Mouse (Mus musculus): ENCODE data around the gene Il27. TPM values are rescaled to one million over a fixed set of nuclear protein-coding genes. Genes with fewer than 3 reads are reported as not detected.

The Il27 gene
- not detected for polyA plus RNA-seq (2017; shearing (Covaris generic))

DNA sequence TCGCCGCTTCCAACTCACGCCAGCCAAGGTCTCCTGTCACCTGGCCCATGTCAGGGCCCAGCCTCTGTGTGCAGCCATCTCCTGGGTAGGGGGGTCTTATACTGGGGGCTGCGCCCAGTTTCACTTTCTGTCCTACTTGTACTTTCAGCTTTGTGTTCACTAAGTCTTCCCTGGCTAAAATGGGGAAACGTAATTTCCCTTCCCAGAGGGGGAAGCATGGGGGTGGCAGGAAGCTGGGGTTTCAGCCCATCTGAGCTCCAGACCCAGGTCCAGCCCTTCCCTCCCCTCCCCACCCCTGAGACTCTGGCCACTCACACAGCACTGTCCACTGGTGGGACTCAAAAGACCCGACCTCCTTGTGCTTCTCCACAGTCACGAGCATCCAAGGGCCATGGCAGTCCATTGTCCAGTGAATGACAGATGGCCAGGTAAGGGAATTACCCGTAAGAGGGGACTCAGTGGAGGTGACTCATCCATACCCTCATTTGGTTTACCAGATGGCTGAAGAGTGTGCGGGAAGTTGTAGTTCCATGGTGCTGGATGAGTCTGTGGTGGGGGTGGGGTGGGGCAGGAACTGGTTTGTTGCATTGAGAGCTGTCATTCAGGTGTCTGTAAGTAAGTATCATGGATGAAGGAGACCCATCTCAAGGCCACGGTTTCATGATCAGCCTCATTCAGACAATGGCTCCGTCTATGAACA, at the start of gene Il27:
Il27 (minus strand) TSS at position 80 of the 700 bp plus-strand sequence.

DNA sequence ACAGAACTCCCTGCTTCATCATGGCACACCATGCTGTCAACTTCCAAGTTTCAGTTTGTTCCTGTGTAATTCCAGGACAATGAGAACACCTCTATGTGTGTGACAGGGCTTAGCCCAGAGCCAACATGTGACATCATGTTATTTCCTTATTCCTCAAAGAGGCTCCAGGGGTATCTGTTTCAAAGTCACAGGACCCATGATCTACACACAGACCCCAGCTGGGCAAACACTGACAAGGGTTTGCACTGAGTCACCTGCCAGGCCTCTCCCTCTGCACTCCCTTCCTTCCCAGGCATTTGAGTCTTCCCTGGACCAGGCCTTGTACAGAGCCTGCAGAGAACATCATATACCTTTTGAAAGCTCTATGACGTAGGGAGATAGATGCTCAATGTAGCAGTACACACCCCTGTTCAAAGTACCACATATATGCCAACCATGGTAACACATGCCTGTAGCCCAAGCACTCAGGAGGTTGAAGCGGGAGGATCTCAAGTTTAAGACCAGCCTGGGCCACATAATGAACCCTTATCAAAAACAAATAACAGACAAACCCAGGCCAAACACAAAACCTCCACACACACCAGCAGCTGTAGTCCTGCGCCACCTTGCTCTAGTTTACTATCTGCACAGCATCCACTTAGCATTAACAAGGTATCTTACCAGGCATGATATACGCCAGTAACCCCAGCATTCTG, 36.2 kb upstream of the Il27 start, which contains the start of gene Nupr1:
Nupr1 (minus strand) TSS at position 38 of the 695 bp plus-strand sequence.

GRCm38 (mm10) chr7:126585717-126586116, 9.0 kb downstream of the Il27 start, which contains the start of gene Cln3:
Gene Cln3 (minus strand): TSS chr7:126585817.

DNA sequence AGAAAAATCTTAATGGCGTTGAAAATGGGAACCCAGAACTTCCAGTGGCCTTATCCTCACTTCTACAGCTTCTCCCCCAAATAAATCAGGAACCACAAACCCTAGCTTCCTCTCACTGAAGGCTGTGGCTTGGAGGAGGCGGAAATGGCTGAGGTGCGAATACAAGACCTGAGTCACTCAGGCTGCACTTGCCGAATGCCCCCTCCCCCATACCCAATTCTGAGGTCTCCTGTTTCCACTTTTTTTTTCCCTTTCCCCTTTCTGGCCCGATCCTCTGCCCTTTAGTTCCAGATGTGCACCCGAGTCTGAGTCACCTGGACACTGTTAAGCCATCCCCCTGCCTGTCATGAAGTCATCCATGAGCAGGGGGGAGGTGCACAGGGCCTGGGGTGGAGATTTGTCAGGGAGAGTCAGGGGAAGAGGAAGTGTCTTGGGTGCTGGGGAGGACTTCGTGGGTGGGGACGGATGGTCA, 10.2 kb downstream of the Il27 start, which contains the start of gene Apobr:
Apobr (plus strand) TSS at position 437 of the 472 bp plus-strand sequence.

DNA sequence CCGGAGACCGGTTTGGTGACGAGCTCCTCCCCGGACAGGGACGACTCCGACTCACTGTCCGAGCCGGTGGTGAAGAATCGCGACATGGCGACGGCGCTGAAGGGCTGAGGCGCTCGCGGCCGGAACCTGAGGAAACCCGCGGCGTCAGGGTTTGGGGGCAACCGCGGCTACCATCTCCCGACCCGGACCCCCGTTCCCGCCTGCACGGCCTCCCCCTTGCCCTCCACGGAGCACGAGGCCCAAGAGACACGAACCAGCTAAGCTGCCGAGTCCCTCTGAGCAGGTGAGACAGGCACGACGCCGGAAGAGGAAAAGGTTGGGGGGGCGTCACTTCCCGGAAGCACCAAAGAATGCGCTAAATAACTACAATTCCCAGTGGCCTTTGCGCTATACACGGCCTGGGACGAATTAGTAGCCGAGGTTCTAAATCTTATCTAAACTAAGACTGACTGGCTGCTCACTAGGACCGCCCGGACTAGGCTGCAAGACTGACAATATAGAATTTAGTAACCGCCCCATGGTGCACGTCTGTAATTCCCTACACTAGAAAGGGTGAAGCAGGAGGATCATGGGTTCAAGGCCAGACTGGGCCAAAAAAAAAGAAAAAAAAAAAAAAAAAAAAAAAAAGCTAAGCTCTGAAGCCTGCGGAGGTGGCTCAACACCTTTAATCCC, 28.5 kb downstream of the Il27 start, which contains the start of gene Eif3c:
Eif3c (minus strand) TSS at position 318 of the 672 bp plus-strand sequence.

Other genes starting within 250 kb of the Il27 start
- gene Lat, start 225.4 kb downstream of the Il27 start, polyA plus RNA-seq (2017; shearing (Covaris generic)), result 801 TPM
- gene Spns1, start 217.5 kb downstream of the Il27 start, polyA plus RNA-seq (2017; shearing (Covaris generic)), result 59.5 TPM
- 5.1 TPM for gene Nfatc2ip, start 198.2 kb downstream of the Il27 start, polyA plus RNA-seq (2017; shearing (Covaris generic))
- 2.3 TPM for gene Cd19, start 180.1 kb downstream of the Il27 start, polyA plus RNA-seq (2017; shearing (Covaris generic))
- gene Rabep2, start 166.2 kb downstream of the Il27 start, polyA plus RNA-seq (2017; shearing (Covaris generic)), result 59.4 TPM
- 0.31 TPM for gene Atp2a1, start 131.8 kb downstream of the Il27 start, polyA plus RNA-seq (2017; shearing (Covaris generic))
- 47.6 TPM for gene Sh2b1, start 119.5 kb downstream of the Il27 start, polyA plus RNA-seq (2017; shearing (Covaris generic))
- gene Tufm, start 107.6 kb downstream of the Il27 start, polyA plus RNA-seq (2017; shearing (Covaris generic)), result 110 TPM
- 111 TPM for gene Atxn2l, start 91.5 kb downstream of the Il27 start, polyA plus RNA-seq (2017; shearing (Covaris generic))
- gene Eif3c, start 28.5 kb downstream of the Il27 start, polyA plus RNA-seq (2017; shearing (Covaris generic)), result 186 TPM
- gene Apobr, start 10.0 kb downstream of the Il27 start, polyA plus RNA-seq (2017; shearing (Covaris generic)), result 2.1 TPM
- gene Cln3, start 9.1 kb downstream of the Il27 start, polyA plus RNA-seq (2017; shearing (Covaris generic)), result 94.3 TPM
- 0.34 TPM for gene Nupr1, start 35.9 kb upstream of the Il27 start, polyA plus RNA-seq (2017; shearing (Covaris generic))
- gene Sgf29, start 54.4 kb upstream of the Il27 start, polyA plus RNA-seq (2017; shearing (Covaris generic)), result 101 TPM
- gene Sult1a1, start 81.5 kb upstream of the Il27 start, polyA plus RNA-seq (2017; shearing (Covaris generic)), result 0.96 TPM
- 118 TPM for gene Bola2, start 100.5 kb upstream of the Il27 start, polyA plus RNA-seq (2017; shearing (Covaris generic))
- 9.2 TPM for gene Slx1b, start 100.8 kb upstream of the Il27 start, polyA plus RNA-seq (2017; shearing (Covaris generic))
- gene Coro1a, start 112.8 kb upstream of the Il27 start, polyA plus RNA-seq (2017; shearing (Covaris generic)), result 3,348 TPM
- gene Mapk3, start 164.7 kb upstream of the Il27 start, polyA plus RNA-seq (2017; shearing (Covaris generic)), result 35.2 TPM
- 1.7 TPM for gene Gdpd3, start 171.4 kb upstream of the Il27 start, polyA plus RNA-seq (2017; shearing (Covaris generic))
- 606 TPM for gene Ypel3, start 182.0 kb upstream of the Il27 start, polyA plus RNA-seq (2017; shearing (Covaris generic))
- gene Tbx6, start 186.5 kb upstream of the Il27 start, polyA plus RNA-seq (2017; shearing (Covaris generic)), result 4.3 TPM
- gene Ppp4c, start 197.6 kb upstream of the Il27 start, polyA plus RNA-seq (2017; shearing (Covaris generic)), result 417 TPM
- not detected for gene Fam57b, start 202.7 kb upstream of the Il27 start, polyA plus RNA-seq (2017; shearing (Covaris generic))
- not detected for gene 4930451I11Rik, start 236.7 kb upstream of the Il27 start, polyA plus RNA-seq (2017; shearing (Covaris generic))

Measured in CD4-positive, CD25-positive, alpha-beta regulatory T cell (primary cell).